Mouse (Mus musculus): ENCODE measurements around the gene Olfr93.
A peak's percentile ranks its signal among the peaks of the same experiment; 100 is the strongest.
"Not testable (repeated sequence)": the region's sequence is repeated elsewhere in the genome, so short reads cannot be mapped to it uniquely, and the experiment has no call there.

Gene Olfr93

DNA sequence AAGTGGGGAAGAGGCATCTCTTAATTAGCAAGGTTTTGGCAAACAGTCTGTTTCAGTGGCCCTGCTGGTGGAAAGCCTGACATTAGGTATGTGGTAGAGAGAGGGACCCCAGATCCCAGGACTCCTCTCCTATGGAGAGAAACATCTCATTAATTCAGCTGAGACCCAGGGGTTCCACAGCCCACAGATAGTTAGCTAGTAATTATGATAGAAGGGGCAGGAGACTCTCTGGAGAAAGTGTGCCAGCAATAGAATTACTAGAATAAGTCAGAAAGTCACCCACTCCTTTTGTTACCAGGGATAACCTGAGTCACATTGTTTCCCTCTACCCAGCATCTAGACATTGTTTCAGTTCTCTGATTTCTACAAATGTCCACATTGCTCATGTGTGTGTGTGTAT, at the start of gene Olfr93:
Gene Olfr93 (minus strand): TSS at position 101 of the 400 bp plus-strand sequence.
- DNase-seq (ENCODE audit: low spot score), result no peak

DNA sequence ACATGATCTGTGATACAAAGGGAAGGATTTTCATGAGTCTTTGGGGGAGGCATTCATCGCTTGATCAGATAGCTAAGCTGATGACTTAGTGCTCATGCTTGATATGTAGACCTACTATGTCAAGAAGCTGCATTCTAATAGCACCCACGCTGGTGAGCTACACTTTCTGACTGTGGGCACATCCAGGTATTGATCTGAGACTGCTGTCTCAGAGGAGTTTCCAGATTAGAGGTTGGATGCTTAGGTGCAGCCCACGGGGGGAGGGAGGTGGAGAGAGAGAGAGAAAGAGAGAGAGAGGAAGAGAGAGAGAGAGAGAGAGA, 42.6 kb upstream of the Olfr93 start:
- DNase-seq (ENCODE audit: low spot score), result no peak

DNA sequence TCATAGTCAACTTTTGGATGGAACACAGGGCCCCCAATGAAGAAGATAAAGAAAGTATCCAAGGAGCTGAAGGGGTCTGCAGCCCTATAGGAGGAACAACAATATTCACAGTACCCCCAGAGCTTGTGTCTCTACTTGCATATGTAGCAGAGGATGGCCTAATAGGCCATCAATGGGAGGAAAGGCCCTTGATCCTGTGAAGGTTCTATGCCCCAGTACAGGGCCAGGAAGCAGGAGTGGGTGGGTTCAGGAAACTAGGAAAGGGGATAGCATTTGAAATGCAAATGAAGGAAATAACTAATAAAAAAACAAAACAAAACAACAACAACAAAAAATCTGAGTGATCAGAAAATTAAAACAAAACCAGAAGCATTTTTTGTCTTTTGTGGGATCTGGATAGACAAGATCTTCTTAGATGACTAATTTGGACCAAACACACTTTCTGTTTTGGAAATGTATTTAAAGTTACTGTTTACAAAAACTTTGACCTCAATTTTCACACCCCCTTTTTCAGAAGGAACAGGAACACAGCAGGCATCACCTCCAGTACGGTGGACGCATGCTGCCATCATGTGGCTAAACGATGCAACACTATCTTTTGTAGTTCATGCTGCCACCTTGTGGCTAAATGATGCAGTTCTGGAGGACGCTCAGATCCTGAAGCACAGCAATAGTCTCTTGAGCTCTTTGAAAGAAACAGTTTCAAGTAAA, 42.1 kb upstream of the Olfr93 start:
- DNase-seq (ENCODE audit: low spot score), result peak; percentile 86

DNA sequence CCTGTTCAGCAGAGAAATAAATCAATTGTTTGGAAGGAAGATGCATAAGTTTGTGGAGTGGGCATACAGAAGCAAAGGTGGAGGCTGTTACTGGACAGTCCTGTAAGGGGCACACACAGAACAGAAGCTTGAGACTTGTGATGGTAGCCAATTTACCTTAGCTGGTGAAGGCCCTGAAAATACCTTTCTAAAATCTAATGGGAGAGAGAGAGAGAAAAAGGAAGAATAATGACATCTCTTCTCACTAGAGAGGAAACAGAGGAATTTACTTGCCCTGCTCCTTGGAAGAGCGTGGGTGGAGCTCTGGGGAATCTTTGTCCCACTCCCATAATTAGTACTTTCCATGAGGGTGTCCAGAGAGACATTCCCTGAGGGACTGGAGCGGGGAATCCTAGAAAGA, 39.6 kb upstream of the Olfr93 start, which contains the start of gene Olfr94:
Gene Olfr94 (minus strand): TSS at position 101 of the 400 bp plus-strand sequence.
- DNase-seq (ENCODE audit: low spot score), result no peak

DNA sequence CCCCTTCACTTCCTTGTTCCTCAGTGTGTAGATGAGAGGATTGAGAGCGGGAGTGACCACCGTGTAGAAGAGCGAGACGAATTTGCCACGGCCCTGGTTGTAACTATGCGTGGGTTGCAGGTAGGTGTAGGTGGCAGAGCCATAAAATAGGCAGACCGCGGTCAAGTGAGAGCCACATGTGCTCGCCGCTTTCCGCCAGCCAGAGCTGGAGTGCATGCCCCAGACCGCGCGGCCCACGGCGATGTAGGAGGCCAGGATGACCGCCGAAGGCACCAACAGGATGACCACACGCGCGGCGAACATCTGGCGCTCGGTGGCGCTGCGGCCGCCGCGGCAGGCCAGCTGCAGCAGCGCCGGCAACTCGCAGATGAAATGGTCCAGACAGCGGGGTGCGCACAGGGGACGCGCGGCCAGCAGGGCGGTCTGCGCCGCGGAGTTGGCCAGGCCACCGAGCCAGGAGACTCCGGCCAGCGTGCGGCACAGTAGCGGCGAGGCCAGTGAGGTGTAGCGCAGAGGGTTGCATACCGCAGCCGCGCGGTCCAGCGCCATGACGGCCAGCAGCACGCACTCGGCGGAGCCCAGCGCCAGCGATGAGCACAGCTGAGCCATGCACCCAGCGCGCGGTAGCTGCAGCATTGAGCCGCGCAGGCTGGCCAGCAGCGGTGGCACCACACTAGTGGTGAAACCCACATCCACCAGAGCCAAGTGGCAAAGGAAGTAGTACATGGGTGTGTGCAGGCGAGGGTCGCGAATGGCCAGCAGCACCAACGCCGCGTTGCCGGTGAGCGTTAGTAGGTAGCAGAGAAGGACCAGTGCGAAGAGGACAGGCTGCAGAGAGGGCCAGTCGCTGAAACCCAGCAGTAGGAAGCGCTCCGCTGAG, 35.8 kb upstream of the Olfr93 start:
- DNase-seq (ENCODE audit: low spot score), result no peak

DNA sequence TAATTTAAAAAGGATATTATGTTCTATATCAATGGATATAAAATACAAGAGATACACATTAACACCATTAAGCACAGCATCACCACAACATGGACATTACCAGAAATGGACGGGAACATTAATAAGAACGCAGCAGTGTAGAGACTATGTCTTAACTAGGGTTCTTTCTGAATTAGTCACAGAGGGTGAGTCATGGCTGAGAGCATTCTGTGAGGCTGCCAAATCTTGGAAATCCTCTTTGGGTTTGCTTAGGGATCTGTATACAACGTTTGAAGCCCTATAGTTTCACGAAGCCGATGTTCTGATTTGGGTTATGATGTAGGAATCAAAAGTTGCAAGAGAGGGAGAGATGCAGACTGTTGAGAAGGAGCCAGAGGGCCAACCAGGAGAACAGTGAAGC, 33.5 kb upstream of the Olfr93 start:
- DNase-seq (ENCODE audit: low spot score), result no peak

DNA sequence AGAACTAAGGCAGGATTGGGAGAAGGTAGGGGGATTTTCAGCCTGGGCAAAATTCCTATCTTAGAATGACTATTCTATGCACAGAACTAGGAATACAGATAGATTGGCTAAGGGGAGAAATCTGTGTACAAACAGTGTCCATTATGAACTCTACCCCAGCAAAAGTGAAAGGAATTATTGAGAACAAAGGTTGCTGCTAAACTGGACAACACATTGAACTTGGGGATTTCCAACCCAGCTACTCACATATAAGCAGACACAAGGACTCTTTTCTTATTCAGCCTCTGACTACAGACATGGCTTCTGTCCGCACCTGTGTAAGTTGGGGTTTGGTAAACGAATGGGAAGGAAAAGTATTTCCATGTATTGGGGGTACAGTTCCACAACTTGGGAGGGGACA, 32.4 kb upstream of the Olfr93 start, which contains the start of gene Ubd:
Gene Ubd (plus strand): TSS at position 237 of the 400 bp plus-strand sequence.
- DNase-seq (ENCODE audit: low spot score), result no peak

DNA sequence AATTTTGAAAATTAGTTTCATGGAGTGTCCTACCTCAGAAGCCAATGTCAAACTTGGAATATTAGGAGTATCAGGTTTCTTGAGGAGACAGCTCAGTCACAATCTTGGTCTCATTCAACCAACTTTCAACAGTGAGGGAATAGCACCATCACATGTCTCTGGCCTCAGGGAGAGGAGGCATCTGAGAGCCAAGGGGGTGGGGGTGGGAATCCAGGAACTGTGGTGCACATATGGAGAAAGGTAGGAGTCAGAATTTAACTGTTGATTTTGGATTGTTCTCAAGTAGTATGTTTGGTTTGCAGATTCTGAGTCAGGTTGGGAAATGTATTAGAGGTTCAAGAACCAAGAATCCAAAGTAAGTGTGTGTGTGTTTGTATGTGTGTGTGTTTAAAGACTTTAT, 31.7 kb upstream of the Olfr93 start:
- DNase-seq (ENCODE audit: low spot score), result no peak

DNA sequence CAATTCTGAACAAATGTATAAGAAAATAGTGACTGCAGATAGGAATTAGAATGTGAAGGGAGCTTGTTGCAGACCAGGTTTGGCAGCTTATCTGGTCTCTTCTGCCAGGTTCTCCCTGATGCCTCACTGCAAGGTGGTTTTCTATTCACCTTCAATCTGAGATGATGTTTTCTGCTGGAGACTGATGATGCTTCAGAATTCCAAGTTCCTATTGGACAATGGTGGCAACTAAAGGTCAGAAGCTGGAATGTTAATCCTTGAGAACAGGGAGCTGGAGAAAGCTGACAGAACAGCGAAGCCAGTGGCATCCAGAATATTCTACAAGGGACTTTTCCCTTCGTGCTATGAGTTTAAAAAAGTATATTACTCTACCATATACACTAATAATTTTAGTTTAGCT, 29.4 kb upstream of the Olfr93 start:
- DNase-seq (ENCODE audit: low spot score), result peak; percentile 50

DNA sequence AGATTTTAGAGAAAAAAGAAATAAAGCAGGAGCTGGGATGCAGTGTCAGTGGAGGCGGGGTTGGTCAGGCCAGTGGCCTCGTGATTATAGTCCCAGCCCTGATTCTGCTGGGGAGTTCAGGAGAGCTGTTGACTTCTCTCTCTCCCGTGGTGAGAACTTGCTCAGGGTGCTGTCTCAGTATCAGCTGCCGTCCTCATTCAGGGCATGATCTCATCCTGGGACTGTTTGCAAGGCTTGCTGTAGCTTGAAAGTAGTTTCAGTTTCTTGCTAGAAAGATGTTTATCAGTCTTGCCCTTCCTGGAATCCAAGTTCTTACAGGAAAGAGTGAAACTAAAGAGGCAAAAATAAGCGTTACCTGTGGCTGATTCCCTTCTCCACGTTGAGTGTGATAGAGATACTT, 24.2 kb upstream of the Olfr93 start:
- DNase-seq (ENCODE audit: low spot score), result no peak

DNA sequence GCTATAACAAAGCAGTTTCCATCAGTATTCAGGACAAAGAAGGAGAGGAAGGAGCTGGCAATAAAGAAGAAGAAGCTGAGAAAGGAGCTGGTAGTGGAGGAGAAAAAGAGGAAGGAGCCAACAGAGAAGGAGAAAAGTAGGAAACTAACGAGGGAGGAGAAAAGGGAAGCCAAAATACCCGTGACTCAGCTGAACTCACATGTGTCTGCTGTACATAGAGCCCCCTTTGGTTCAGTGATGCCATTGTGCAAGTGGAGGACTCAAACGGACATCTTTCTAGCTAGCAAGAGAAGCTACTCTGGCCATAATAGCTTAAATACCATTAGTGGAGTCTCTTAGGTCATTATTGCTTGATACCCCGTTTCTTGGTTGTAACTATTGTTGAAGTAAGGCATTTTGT, 29.9 kb downstream of the Olfr93 start:
- DNase-seq (ENCODE audit: low spot score), result not testable (repeated sequence)

DNA sequence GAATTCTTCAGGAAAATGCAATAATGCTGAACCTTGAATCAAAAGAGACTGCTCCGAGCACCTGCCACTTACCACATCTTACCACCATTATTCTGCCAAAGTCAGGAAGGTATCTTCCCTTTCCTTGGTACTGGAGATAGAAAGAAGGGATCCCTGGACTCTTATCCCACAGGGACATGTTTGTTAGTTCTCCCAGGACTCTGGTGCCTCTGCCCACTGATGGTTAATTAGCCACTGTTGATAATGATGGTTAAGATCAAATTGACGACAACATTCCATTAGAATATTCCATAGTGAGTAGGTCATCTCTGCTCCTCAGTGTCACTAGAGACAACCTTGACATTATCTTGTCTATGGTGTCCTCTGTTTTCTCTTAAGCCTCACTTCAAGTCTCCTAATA, 41.3 kb downstream of the Olfr93 start, which contains the start of gene Olfr92:
Gene Olfr92 (minus strand): TSS at position 101 of the 400 bp plus-strand sequence.
- DNase-seq (ENCODE audit: low spot score), result no peak

DNA sequence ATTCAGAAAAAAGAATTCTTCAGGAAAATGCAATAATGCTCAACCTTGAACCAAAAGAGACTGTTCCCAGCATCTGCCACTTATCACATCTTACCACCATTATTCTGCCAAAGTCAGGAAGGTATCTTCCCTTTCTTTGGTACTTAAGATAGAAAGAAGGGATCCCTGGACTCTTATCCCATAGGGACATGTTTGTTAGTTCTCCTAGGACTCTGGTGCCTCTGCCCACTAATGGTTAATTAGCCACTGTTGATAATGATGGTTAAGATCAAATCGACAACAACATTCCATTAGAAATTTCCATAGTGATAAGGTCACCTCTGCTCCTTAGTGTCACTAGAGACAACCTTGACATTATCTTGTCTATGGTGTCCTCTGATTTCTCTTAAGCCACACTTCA, 63.1 kb downstream of the Olfr93 start, which contains the start of gene Olfr91:
Gene Olfr91 (minus strand): TSS at position 101 of the 400 bp plus-strand sequence.
- DNase-seq (ENCODE audit: low spot score), result no peak

DNA sequence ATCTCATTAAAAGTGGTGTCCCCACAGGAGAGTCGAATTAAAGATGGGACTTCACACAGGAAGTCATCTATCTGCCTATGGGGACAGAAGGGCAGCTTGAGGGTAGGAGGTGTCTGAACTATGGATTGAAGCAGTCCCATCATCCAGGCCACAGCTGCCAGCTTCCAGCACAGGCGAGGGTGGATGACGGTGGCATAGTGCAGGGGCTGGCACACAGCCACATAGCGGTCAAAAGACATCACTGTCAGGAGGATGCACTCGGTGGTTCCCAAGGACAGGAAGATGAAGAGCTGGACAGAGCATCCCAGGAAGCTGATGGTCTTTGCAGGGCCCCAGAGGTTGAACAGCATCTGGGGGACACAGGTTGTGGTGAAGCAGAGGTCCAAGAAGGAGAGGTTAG, 68.0 kb downstream of the Olfr93 start:
- DNase-seq (ENCODE audit: low spot score), result no peak

DNA sequence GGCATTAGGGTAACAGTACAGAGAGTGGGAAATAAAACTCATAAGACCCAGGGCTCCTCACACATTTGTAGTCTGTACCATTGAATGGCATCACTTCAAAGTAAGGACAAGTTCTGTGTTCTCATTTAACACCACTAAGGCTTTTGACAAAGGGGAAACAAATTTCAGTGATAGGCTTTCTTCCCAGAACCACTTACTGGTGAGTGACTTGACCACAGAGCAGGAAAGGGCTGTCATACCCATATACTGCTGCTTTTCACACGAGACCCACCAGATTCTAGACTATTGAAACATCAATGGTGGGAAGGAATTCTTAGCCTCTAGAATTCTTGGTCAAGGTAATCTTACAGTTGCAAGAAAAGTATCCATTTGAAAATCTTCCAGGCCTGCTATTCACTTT, 69.1 kb downstream of the Olfr93 start:
- DNase-seq (ENCODE audit: low spot score), result no peak
